Mouse (Mus musculus) lung, postnatal 14 days (tissue): Measurements from ENCODE around the gene Sprr1b.
"Not testable (repeated sequence)": the region's sequence is repeated elsewhere in the genome, so short reads cannot be mapped to it uniquely, and the experiment has no call there.

ENCODE experiments used
- DNase-seq: peaks from one replicate; pipeline ENCODE4 v3.0.0; 2021

The Sprr1b gene

GRCm38 (mm10) chr3:92438689-92439088, at the start of gene Sprr1b:
TSS of gene Sprr1b (minus strand) at chr3:92438789.
- no peak for DNase-seq

- DNase-seq: no peak
Measured at GRCm38 (mm10) chr3:92486307-92486706, 47.7 kb upstream of the Sprr1b start.

GRCm38 (mm10) chr3:92485863-92486262, 47.3 kb upstream of the Sprr1b start, which contains the start of gene Sprr1a:
TSS of gene Sprr1a (minus strand) at chr3:92485895.
- no peak for DNase-seq

GRCm38 (mm10) chr3:92481249-92481648, 42.7 kb upstream of the Sprr1b start:
- not testable (repeated sequence) for DNase-seq

- DNase-seq: no peak
Measured at GRCm38 (mm10) chr3:92470111-92470510, 31.5 kb upstream of the Sprr1b start.

GRCm38 (mm10) chr3:92467424-92467823, 28.8 kb upstream of the Sprr1b start:
- no peak for DNase-seq

GRCm38 (mm10) chr3:92466576-92466975, 28.0 kb upstream of the Sprr1b start:
- DNase-seq: no peak

GRCm38 (mm10) chr3:92458620-92459019, 20.0 kb upstream of the Sprr1b start, which contains the start of gene Sprr3:
TSS of gene Sprr3 (minus strand) at chr3:92458720.
- no peak for DNase-seq

GRCm38 (mm10) chr3:92455151-92455550, 16.6 kb upstream of the Sprr1b start:
- no peak for DNase-seq

GRCm38 (mm10) chr3:92440177-92440576, 1.6 kb upstream of the Sprr1b start:
- no peak for DNase-seq

- DNase-seq: no peak
Measured at GRCm38 (mm10) chr3:92432282-92432681, 6.3 kb downstream of the Sprr1b start, which contains the start of gene Sprr2k. TSS of gene Sprr2k (plus strand) at chr3:92432582.

GRCm38 (mm10) chr3:92429323-92429722, 9.3 kb downstream of the Sprr1b start, which contains the start of gene Gm9774:
TSS of gene Gm9774 (minus strand) at chr3:92429423.
- DNase-seq: no peak

- no peak for DNase-seq
Measured at GRCm38 (mm10) chr3:92417782-92418181, 20.8 kb downstream of the Sprr1b start, which contains the start of gene Sprr2j-ps. TSS of gene Sprr2j-ps (plus strand) at chr3:92418082.

- DNase-seq: no peak
Measured at GRCm38 (mm10) chr3:92407691-92408090, 30.9 kb downstream of the Sprr1b start, which contains the start of gene Sprr2i. TSS of gene Sprr2i (plus strand) at chr3:92407991.

GRCm38 (mm10) chr3:92394301-92394700, 44.3 kb downstream of the Sprr1b start:
- DNase-seq: no peak
